ENCODE assay signal across 8 mouse cellular contexts in genomic region chr12:31376326-31376950, GRCm38 (mm10). TPM values are rescaled to one million over a fixed set of nuclear protein-coding genes. Genes with fewer than 3 reads are reported as not detected.
DNase-seq lines count a peak whose midpoint lies in the region; ATAC-seq and TF ChIP-seq lines count a peak whose summit lies in the region.

No protein-coding gene starts in this region.

- no peaks in the 10 kb centered on the region for H3K9me3 ChIP-seq in heart, postnatal 0 days (replicated peaks; ENCODE audit: control insufficient read depth, low read length)
- H3K9me3 ChIP-seq in limb, embryonic 15.5 days: no peaks in the 10 kb centered on the region

- no peak for TF ChIP-seq EP300 in heart, postnatal 0 days (IDR thresholded peaks at IDR 0.05; ENCODE audit: low read depth)

- no peaks in the 10 kb centered on the region for H3K27me3 ChIP-seq in heart, postnatal 0 days (ENCODE audit: control insufficient read depth, insufficient read depth, low read length)
- H3K27me3 ChIP-seq in limb, embryonic 15.5 days: no peaks in the 10 kb centered on the region

- no peak overlapping the region for H3K9ac ChIP-seq in heart, postnatal 0 days (replicated peaks; ENCODE audit: low read depth, low read length)
- peak overlapping the region; percentile 14; the same call in 1 of the 2 replicates for H3K9ac ChIP-seq in limb, embryonic 15.5 days

- 4% methylated on average over 13 of the region's 13 CpGs for WGBS in heart, postnatal 0 days
- WGBS in limb, embryonic 15.5 days: 11% methylated on average over 13 of the region's 13 CpGs
- 7% methylated on average over 13 of the region's 13 CpGs for WGBS in olfactory bulb, adult 2 months

- peak; percentile 4 for DNase-seq in kidney, adult 18-20 months
- DNase-seq in kidney, adult 11 months: no peak
- DNase-seq in brain, embryonic 14.5 days (ENCODE audit: low read depth): peak; percentile 80
- DNase-seq in heart, postnatal 0 days (ENCODE audit: low spot score): peak; percentile 71
- no peak for DNase-seq in spleen, postnatal 14 days (ENCODE audit: low spot score in 2 of 2)
- DNase-seq in urinary bladder, postnatal 36 days (ENCODE audit: low spot score in 2 of 2): no peak

- H3K27ac ChIP-seq in heart, postnatal 0 days (ENCODE audit: low read depth): no peak overlapping the region
- no peak overlapping the region for H3K27ac ChIP-seq in limb, embryonic 15.5 days
- H3K27ac ChIP-seq in olfactory bulb, adult 2 months (ENCODE audit: insufficient read depth, low read depth, low read length): no peak overlapping the region

- peak; percentile 49; the same call in 1 of the 2 replicates for ATAC-seq in heart, postnatal 0 days (ENCODE audit: insufficient read depth, low read depth)
- ATAC-seq in limb, embryonic 15.5 days (ENCODE audit: insufficient number of reproducible peaks, low FRiP score, low TSS enrichment, low read depth): no peak

- peak; percentile 43; the same call in 1 of the 2 replicates for TF ChIP-seq CTCF in brain, embryonic 14.5 days (IDR thresholded peaks at IDR 0.05; ENCODE audit: borderline replicate concordance, extremely low read depth, insufficient read depth, insufficient read length)
- peak; percentile 40; the same call in 1 of the 2 replicates for TF ChIP-seq CTCF in heart, postnatal 0 days (IDR thresholded peaks at IDR 0.05; ENCODE audit: low read depth)
- TF ChIP-seq CTCF in olfactory bulb, adult 2 months (IDR thresholded peaks at IDR 0.05; ENCODE audit: insufficient read depth, low read depth, low read length): no peak

- TF ChIP-seq POLR2A in brain, embryonic 14.5 days (IDR thresholded peaks at IDR 0.05; ENCODE audit: borderline replicate concordance, extremely low read depth, insufficient read depth, insufficient read length, poor library complexity, severe bottlenecking): no peak
- TF ChIP-seq POLR2A in olfactory bulb, adult 2 months (IDR thresholded peaks at IDR 0.05; ENCODE audit: insufficient read depth, low read depth, low read length): no peak

- peak overlapping the region; percentile 24 for H3K4me3 ChIP-seq in heart, postnatal 0 days (ENCODE audit: low read depth, low read length)
- H3K4me3 ChIP-seq in limb, embryonic 15.5 days: peak overlapping the region; percentile 21
- H3K4me3 ChIP-seq in olfactory bulb, adult 2 months (ENCODE audit: insufficient read depth, low read depth, low read length): peak overlapping the region; percentile 30

- no peaks in the 10 kb centered on the region for H3K36me3 ChIP-seq in heart, postnatal 0 days (replicated peaks; ENCODE audit: control insufficient read depth, insufficient read depth, low read length)
- H3K36me3 ChIP-seq in limb, embryonic 15.5 days: no peaks in the 10 kb centered on the region

- H3K4me2 ChIP-seq in heart, postnatal 0 days (ENCODE audit: low read depth, low read length): peak overlapping the region; percentile 53
- peak overlapping the region; percentile 44 for H3K4me2 ChIP-seq in limb, embryonic 15.5 days

- H3K4me1 ChIP-seq in heart, postnatal 0 days (ENCODE audit: control insufficient read depth, insufficient read depth): peaks cover 7% of the 10 kb centered on the region; the same call in 1 of the 2 replicates
- H3K4me1 ChIP-seq in limb, embryonic 15.5 days: peaks cover 8% of the 10 kb centered on the region; the same call in 1 of the 2 replicates
- 0 out of 2 replicates have a peak, but pooled peaks cover 2% of the 10 kb centered on the region for H3K4me1 ChIP-seq in olfactory bulb, adult 2 months (ENCODE audit: control insufficient read depth, insufficient read depth, low read length)

RNA-seq across cellular contexts. Expression of gene Slc26a3, which starts 14.2 kb away (rescaled TPM):
- 0.05 and 0.10 TPM in 2 replicates for polyA plus RNA-seq in brain, embryonic 14.5 days (2012; rRNA removed)
- total RNA-seq in heart, postnatal 0 days (2014; rRNA removed; ENCODE audit: low replicate concordance): 1.9 TPM in 1 of 2 replicates, not detected in the other
- polyA plus RNA-seq in heart, postnatal 0 days (2015; fragmentation: Nextera tagmentation; extraction: Ambion mirVana): 0.72 and 0.75 TPM in 2 replicates
- 0.29 and 0.38 TPM in 2 replicates for polyA plus RNA-seq in limb, embryonic 15.5 days (2015; fragmentation: Nextera tagmentation; extraction: Ambion mirVana)
- polyA plus RNA-seq in olfactory bulb, adult 2 months (2012; ENCODE audit: insufficient read depth, insufficient read length, low replicate concordance, missing spikeins): not detected in 2 replicates

RNA-seq across cellular contexts. Expression of gene Dld, which starts 25.2 kb away (rescaled TPM):
- 58.1 and 62.7 TPM in 2 replicates for polyA plus RNA-seq in brain, embryonic 14.5 days (2012; rRNA removed)
- total RNA-seq in heart, postnatal 0 days (2014; rRNA removed; ENCODE audit: low replicate concordance): 91.6 and 125 TPM in 2 replicates
- polyA plus RNA-seq in heart, postnatal 0 days (2015; fragmentation: Nextera tagmentation; extraction: Ambion mirVana): 372 and 377 TPM in 2 replicates
- polyA plus RNA-seq in limb, embryonic 15.5 days (2015; fragmentation: Nextera tagmentation; extraction: Ambion mirVana): 119 and 123 TPM in 2 replicates
- polyA plus RNA-seq in olfactory bulb, adult 2 months (2012; ENCODE audit: insufficient read depth, insufficient read length, low replicate concordance, missing spikeins): not detected in 2 replicates

Comparison
In these comparisons a context has a peak if more than half of its experiments do, and no peak if none do; other contexts are left out.
1. DNase-seq: peak in kidney, adult 18-20 months (single experiment), brain, embryonic 14.5 days (single experiment) and heart, postnatal 0 days (single experiment); none in kidney, adult 11 months (single experiment), spleen, postnatal 14 days (0 of 2) and urinary bladder, postnatal 36 days (0 of 2).
2. RNA of gene Dld, which starts 25.2 kb away (polyA plus RNA-seq): 372 to 377 TPM in heart, postnatal 0 days, 119 to 123 TPM in limb, embryonic 15.5 days and 58.1 to 62.7 TPM in brain, embryonic 14.5 days; not detected in olfactory bulb, adult 2 months; every median in the first group is over 10 times any median in the second.
3. Peak in every context shown above with its lines, with median percentiles within 50 percentile points of each other: H3K4me3 ChIP-seq.